Mouse (Mus musculus): ENCODE measurements around the gene Dbf4.

The Dbf4 gene

DNA sequence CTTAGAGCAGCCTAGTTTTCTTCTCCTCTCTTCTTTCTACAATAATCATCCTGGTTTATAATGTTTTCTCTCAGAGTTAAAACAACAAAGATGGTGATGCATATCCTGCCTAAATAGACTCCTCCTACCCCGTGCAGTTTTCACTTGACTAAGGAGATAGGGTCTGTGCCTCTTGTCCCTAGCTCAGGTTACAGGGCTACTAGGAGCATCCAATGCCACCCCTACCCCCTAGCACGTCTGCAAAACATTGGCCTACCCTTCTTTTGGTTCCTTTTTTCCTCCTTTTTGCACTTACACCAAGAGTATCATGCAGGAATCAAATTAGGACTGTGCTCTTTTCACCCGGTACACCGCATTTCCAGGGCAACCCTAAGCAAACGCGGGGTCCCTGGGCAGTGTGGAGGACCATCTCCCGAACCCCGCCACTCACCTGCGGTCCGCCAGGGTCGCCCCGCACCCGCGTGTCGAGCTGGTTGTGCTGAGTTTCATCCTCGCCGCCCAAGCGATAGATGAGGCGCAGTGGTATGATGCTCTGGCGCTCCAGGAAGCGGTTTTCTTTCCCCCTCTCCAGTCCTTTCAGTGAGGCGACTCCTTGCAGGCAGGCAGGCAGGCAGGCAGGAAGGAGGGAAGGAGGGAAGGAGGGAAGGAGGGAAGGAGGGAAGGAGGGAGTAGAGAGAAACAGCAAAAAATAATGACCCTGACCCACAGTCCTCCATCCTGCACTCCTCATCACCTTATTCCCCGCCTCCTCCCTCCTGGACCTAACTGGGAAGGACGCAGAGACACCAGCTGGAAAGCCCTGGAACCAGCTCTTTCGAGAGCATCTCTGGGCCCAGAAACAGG, 55.5 kb downstream of the Dbf4 start:
- no peak for DNase-seq (ENCODE audit: low spot score)

GRCm38 (mm10) chr5:8362361-8362760, 60.2 kb downstream of the Dbf4 start:
- no peak for DNase-seq (ENCODE audit: low spot score)

- no peak for DNase-seq (ENCODE audit: low spot score)
Measured at GRCm38 (mm10) chr5:8357677-8358076, 64.8 kb downstream of the Dbf4 start.

GRCm38 (mm10) chr5:8356885-8357651, 65.4 kb downstream of the Dbf4 start:
- no peak for DNase-seq (ENCODE audit: low spot score)

DNA sequence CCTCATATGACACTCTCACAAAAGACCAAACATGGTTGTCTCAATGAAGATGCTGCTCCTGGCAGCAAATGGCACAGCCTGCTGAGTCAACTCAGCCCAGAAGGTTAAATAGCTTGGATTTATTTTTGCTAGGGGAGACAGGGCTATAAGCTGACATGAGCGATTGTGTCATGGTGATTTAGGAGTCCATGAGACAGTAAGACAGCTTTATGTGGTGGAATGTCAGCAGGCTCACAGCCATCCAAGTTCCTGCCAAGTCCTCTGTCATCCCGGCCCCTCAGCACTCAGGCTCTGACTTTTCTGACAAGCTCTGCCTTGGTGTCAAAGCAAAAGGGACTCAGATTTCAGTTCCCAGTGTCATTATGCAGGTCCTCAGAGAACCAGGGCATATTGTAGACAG, 66.2 kb downstream of the Dbf4 start:
- no peak for DNase-seq (ENCODE audit: low spot score)

DNA sequence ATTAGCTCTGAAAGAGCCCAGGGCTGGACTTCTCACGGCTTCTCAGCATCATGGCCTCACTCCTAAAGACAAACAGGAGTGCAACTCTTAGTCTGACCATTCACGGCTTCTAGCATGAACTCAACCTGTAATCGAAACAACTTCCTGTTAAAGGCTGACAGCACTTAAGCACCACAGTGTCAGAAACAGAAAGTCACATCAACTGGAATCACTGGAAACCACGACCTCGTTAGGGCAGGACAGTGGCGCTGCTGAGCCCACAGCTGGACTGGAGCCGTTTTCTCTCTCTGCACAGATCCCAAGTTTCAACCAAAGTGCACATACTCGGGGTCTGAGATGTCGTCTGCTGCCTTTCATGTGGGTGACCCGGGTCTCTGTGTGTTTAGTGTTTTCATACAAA, 73.0 kb downstream of the Dbf4 start:
- no peak for DNase-seq (ENCODE audit: low spot score)

Measured in MN1 (cell line).